Mouse (Mus musculus) limb, embryonic 15.5 days (tissue): ENCODE data around the gene Rpl27. TPM values are rescaled to one million over a fixed set of nuclear protein-coding genes. Genes with fewer than 3 reads are reported as not detected.
A peak's percentile ranks its signal among the peaks of the same experiment; 100 is the strongest.
"Not testable (repeated sequence)": the region's sequence is repeated elsewhere in the genome, so short reads cannot be mapped to it uniquely, and the experiment has no call there.

Experiments
- ATAC-seq: fragments of 200-750 bp; cut with Nextera tagmentation; 2 replicates; pipeline ENCODE4 v1.8.0; 2017; ENCODE audit warnings: low read depth, moderate TSS enrichment; ENCODE audit not compliant: insufficient number of reproducible peaks, low FRiP score, low TSS enrichment
- H3K27ac ChIP-seq: fragments of 300-500 bp; sonication (generic); 2 replicates; pipeline ENCODE4 v1.5.1; 2015; ENCODE audit warnings: moderate library complexity, mild to moderate bottlenecking, inconsistent platforms
- H3K27me3 ChIP-seq: fragments of 300-500 bp; sonication (generic); 2 replicates; pipeline ENCODE4 v1.6.1; 2015; ENCODE audit warnings: inconsistent platforms
- H3K36me3 ChIP-seq: fragments of 300-500 bp; sonication (generic); 2 replicates; pipeline ENCODE4 v1.6.1; 2015; ENCODE audit warnings: inconsistent platforms
- H3K4me1 ChIP-seq: fragments of 300-500 bp; sonication (generic); 2 replicates; pipeline ENCODE4 v1.6.1; 2015; ENCODE audit warnings: inconsistent platforms
- H3K4me2 ChIP-seq: fragments of 300-500 bp; sonication (generic); 2 replicates; pipeline ENCODE4 v1.6.1; 2015; ENCODE audit warnings: mild to moderate bottlenecking, inconsistent platforms
- H3K4me3 ChIP-seq: fragments of 300-500 bp; sonication (generic); 2 replicates; pipeline ENCODE4 v1.5.1; 2015; ENCODE audit warnings: mild to moderate bottlenecking, inconsistent platforms
- H3K9ac ChIP-seq: fragments of 300-500 bp; sonication (generic); 2 replicates; pipeline ENCODE4 v1.6.1; 2015; ENCODE audit warnings: inconsistent platforms
- H3K9me3 ChIP-seq: fragments of 300-500 bp; sonication (generic); 2 replicates; pipeline ENCODE4 v1.6.1; 2016; ENCODE audit warnings: inconsistent platforms
- WGBS: fragments of 180-500 bp; shearing (Covaris S2); methylation state at CpG from one replicate; pipeline ENCODE4 v1.1.7; 2015; 5-methylcytosine and 5-hydroxymethylcytosine counted together
- polyA plus RNA-seq: library from polyadenylated mRNA; unstranded; fragments of >200 nt; fragmentation: Nextera tagmentation; extraction: Ambion mirVana; gene quantifications from 2 replicates; pipeline ENCODE4 v1.2.1, GENCODE M21; 2015

Gene Rpl27
- polyA plus RNA-seq, 1 experiment from 2014 or later, result 315 TPM

GRCm38 (mm10) chr11:101426165-101426564 lies 15.9 kb upstream of the Rpl27 start:
- WGBS, result 54% methylated on average over 8 of the region's 8 CpGs
- peak overlapping the region; percentile 89 for H3K4me2 ChIP-seq
- H3K4me3 ChIP-seq, result peak overlapping the region; percentile 74
- H3K27ac ChIP-seq, result no peak overlapping the region
- H3K4me1 ChIP-seq, result peaks cover 28% of the 10 kb centered on the region
- peaks cover 16% of the 10 kb centered on the region for H3K36me3 ChIP-seq
- no peaks in the 10 kb centered on the region for H3K9me3 ChIP-seq
- H3K27me3 ChIP-seq, result no peaks in the 10 kb centered on the region
- no peak overlapping the region for H3K9ac ChIP-seq
- ATAC-seq, result no peak

- H3K36me3 ChIP-seq, result peaks cover 63% of the 10 kb centered on the region
- H3K4me2 ChIP-seq, result no peak overlapping the region
- H3K4me1 ChIP-seq, result peaks cover 8% of the 10 kb centered on the region; the same call in 1 of the 2 replicates
- H3K9me3 ChIP-seq, result no peaks in the 10 kb centered on the region
- no peak overlapping the region for H3K27ac ChIP-seq
- 91% methylated on average over 9 of the region's 9 CpGs for WGBS
- no peak for ATAC-seq
- H3K4me3 ChIP-seq, result no peak overlapping the region
- H3K27me3 ChIP-seq, result no peaks in the 10 kb centered on the region
- H3K9ac ChIP-seq, result no peak overlapping the region
Measured at GRCm38 (mm10) chr11:101431327-101431726, 10.8 kb upstream of the Rpl27 start.

- Histone ChIP-seq H3K36me3 (peaks cover 63% of the 10 kb centered on the region), H3K9me3 (no peaks in the 10 kb centered on the region), H3K9ac (no peak overlapping the region), H3K4me3 (no peak overlapping the region), H3K4me2 (no peak overlapping the region), H3K4me1 (no peaks in the 10 kb centered on the region), H3K27me3 (no peaks in the 10 kb centered on the region), H3K27ac (no peak overlapping the region)
- ATAC-seq, result no peak
- WGBS, result 94% methylated on average over 13 of the region's 13 CpGs
Measured at GRCm38 (mm10) chr11:101433396-101433795, 8.7 kb upstream of the Rpl27 start.

- no peak for ATAC-seq
- H3K9ac ChIP-seq, result no peak overlapping the region
- no peak overlapping the region for H3K4me3 ChIP-seq
- H3K4me1 ChIP-seq, result no peaks in the 10 kb centered on the region
- H3K4me2 ChIP-seq, result no peak overlapping the region
- 84% methylated on average over 4 of the region's 4 CpGs for WGBS
- no peaks in the 10 kb centered on the region for H3K9me3 ChIP-seq
- peaks cover 50% of the 10 kb centered on the region for H3K36me3 ChIP-seq
- H3K27me3 ChIP-seq, result no peaks in the 10 kb centered on the region
- H3K27ac ChIP-seq, result no peak overlapping the region
Measured at GRCm38 (mm10) chr11:101435831-101436230, 6.3 kb upstream of the Rpl27 start.

GRCm38 (mm10) chr11:101436916-101437315 lies 5.2 kb upstream of the Rpl27 start:
- no peaks in the 10 kb centered on the region for H3K4me1 ChIP-seq
- H3K9me3 ChIP-seq, result no peaks in the 10 kb centered on the region
- no peak overlapping the region for H3K4me2 ChIP-seq
- WGBS, result 82% methylated on average over 4 of the region's 4 CpGs
- H3K27ac ChIP-seq, result no peak overlapping the region
- H3K9ac ChIP-seq, result no peak overlapping the region
- H3K27me3 ChIP-seq, result no peaks in the 10 kb centered on the region
- ATAC-seq, result no peak
- H3K4me3 ChIP-seq, result no peak overlapping the region
- peaks cover 39% of the 10 kb centered on the region for H3K36me3 ChIP-seq

GRCm38 (mm10) chr11:101438006-101438405 lies 4.1 kb upstream of the Rpl27 start:
- 52% methylated on average over 3 of the region's 3 CpGs for WGBS
- H3K9me3 ChIP-seq, ATAC-seq, H3K27me3 ChIP-seq, H3K9ac ChIP-seq, H3K27ac ChIP-seq, H3K4me2 ChIP-seq, H3K4me3 ChIP-seq, H3K4me1 ChIP-seq: not testable (repeated sequence)
- peaks cover 30% of the 10 kb centered on the region for H3K36me3 ChIP-seq

GRCm38 (mm10) chr11:101441450-101442126 lies 510 bp upstream of the Rpl27 start:
- not testable (repeated sequence) for H3K27me3 ChIP-seq, H3K9me3 ChIP-seq, H3K27ac ChIP-seq, ATAC-seq, H3K9ac ChIP-seq
- Histone ChIP-seq H3K4me3 (peak overlapping the region; percentile 76), H3K4me1 (peaks cover 20% of the 10 kb centered on the region), H3K4me2 (peak overlapping the region; percentile 45), H3K36me3 (peaks cover 27% of the 10 kb centered on the region)
- 40% methylated on average over 15 of the region's 15 CpGs for WGBS

- Histone ChIP-seq H3K36me3 (peaks cover 27% of the 10 kb centered on the region), H3K4me2 (peak overlapping the region; percentile 67), H3K4me3 (peak overlapping the region; percentile 76), H3K27ac (peak overlapping the region; percentile 91), H3K9me3 (no peaks in the 10 kb centered on the region), H3K9ac (peak overlapping the region; percentile 84), H3K4me1 (peaks cover 21% of the 10 kb centered on the region), H3K27me3 (no peaks in the 10 kb centered on the region)
- WGBS, result 1% methylated on average over 14 of the region's 14 CpGs
- no peak for ATAC-seq
Measured at GRCm38 (mm10) chr11:101442760-101443159, 662 bp downstream of the Rpl27 start.

- Histone ChIP-seq H3K4me3 (no peak overlapping the region), H3K4me2 (no peak overlapping the region), H3K9ac (no peak overlapping the region), H3K9me3 (no peaks in the 10 kb centered on the region), H3K27me3 (no peaks in the 10 kb centered on the region), H3K36me3 (peaks cover 27% of the 10 kb centered on the region), H3K27ac (no peak overlapping the region), H3K4me1 (peaks cover 36% of the 10 kb centered on the region)
- ATAC-seq, result no peak
- 92% methylated on average over 1 of the region's 1 CpGs for WGBS
Measured at GRCm38 (mm10) chr11:101446319-101446718, 4.2 kb downstream of the Rpl27 start.

- peaks cover 36% of the 10 kb centered on the region for H3K4me1 ChIP-seq
- not testable (repeated sequence) for H3K27me3 ChIP-seq, H3K9ac ChIP-seq, ATAC-seq, H3K4me2 ChIP-seq, H3K27ac ChIP-seq, H3K9me3 ChIP-seq, H3K4me3 ChIP-seq
- H3K36me3 ChIP-seq, result peaks cover 27% of the 10 kb centered on the region
- 87% methylated on average over 8 of the region's 8 CpGs for WGBS
Measured at GRCm38 (mm10) chr11:101446860-101447259, 4.8 kb downstream of the Rpl27 start.

- peak overlapping the region; percentile 45 for H3K4me3 ChIP-seq
- no peak overlapping the region for H3K9ac ChIP-seq
- H3K27ac ChIP-seq, result peak overlapping the region; percentile 81
- WGBS, result 82% methylated on average over 5 of the region's 5 CpGs
- H3K4me1 ChIP-seq, result peaks cover 36% of the 10 kb centered on the region
- 0 out of 2 replicates have a peak, but pooled peaks have one; percentile 1 for ATAC-seq
- no peaks in the 10 kb centered on the region for H3K9me3 ChIP-seq
- H3K36me3 ChIP-seq, result peaks cover 27% of the 10 kb centered on the region
- no peaks in the 10 kb centered on the region for H3K27me3 ChIP-seq
- peak overlapping the region; percentile 51; the same call in 1 of the 2 replicates for H3K4me2 ChIP-seq
Measured at GRCm38 (mm10) chr11:101447786-101448185, 5.7 kb downstream of the Rpl27 start.

- Histone ChIP-seq H3K4me3 (peak within 1 kb of the TSS; percentile 45), H3K27ac (peak within 1 kb of the TSS; percentile 81), H3K4me2 (peak within 1 kb of the TSS; percentile 51), H3K9ac (peak within 1 kb of the TSS; percentile 55; the same call in 1 of the 2 replicates), H3K36me3 (peaks cover 27% of the 10 kb centered on the region), H3K27me3 (no peaks in the 10 kb centered on the region), H3K9me3 (no peaks in the 10 kb centered on the region), H3K4me1 (peaks cover 31% of the 10 kb centered on the region)
- WGBS, result 10% methylated on average over 10 of the region's 10 CpGs
- peak; percentile 59 for ATAC-seq
Measured at GRCm38 (mm10) chr11:101448274-101448746, 6.2 kb downstream of the Rpl27 start, which contains the start of gene Ifi35. Ifi35 (plus strand) TSS chr11:101448407.
